Mouse (Mus musculus): ENCODE results near the gene Aoc3.
"Not testable (repeated sequence)": the region's sequence is repeated elsewhere in the genome, so short reads cannot be mapped to it uniquely, and the experiment has no call there.

The Aoc3 gene

GRCm38 (mm10) chr11:101327311-101327710 is 3.1 kb upstream of the Aoc3 start:
- DNase-seq (ENCODE audit: low read depth, low spot score) = no peak

- no peak for DNase-seq (ENCODE audit: low read depth, low spot score)
These were observed 1.3 kb upstream of the Aoc3 start for GRCm38 (mm10) chr11:101328941-101329635.

GRCm38 (mm10) chr11:101330961-101331360 is 556 bp downstream of the Aoc3 start:
- DNase-seq (ENCODE audit: low read depth, low spot score) = not testable (repeated sequence)

GRCm38 (mm10) chr11:101332537-101332936 is 2.1 kb downstream of the Aoc3 start:
- no peak for DNase-seq (ENCODE audit: low read depth, low spot score)

GRCm38 (mm10) chr11:101334023-101334422 is 3.6 kb downstream of the Aoc3 start:
- no peak for DNase-seq (ENCODE audit: low read depth, low spot score)

- DNase-seq (ENCODE audit: low read depth, low spot score) = no peak
These were observed 4.1 kb downstream of the Aoc3 start for GRCm38 (mm10) chr11:101334516-101334915.

GRCm38 (mm10) chr11:101335685-101336084 is 5.3 kb downstream of the Aoc3 start:
- DNase-seq (ENCODE audit: low read depth, low spot score) = peak; percentile 14

GRCm38 (mm10) chr11:101338123-101338760 is 7.8 kb downstream of the Aoc3 start:
- DNase-seq (ENCODE audit: low read depth, low spot score) = peak; percentile 26

GRCm38 (mm10) chr11:101347083-101347775 is 16.8 kb downstream of the Aoc3 start:
- no peak for DNase-seq (ENCODE audit: low read depth, low spot score)

- no peak for DNase-seq (ENCODE audit: low read depth, low spot score)
These were observed 18.4 kb downstream of the Aoc3 start for GRCm38 (mm10) chr11:101348774-101349173.

- no peak for DNase-seq (ENCODE audit: low read depth, low spot score)
These were observed 18.8 kb downstream of the Aoc3 start for GRCm38 (mm10) chr11:101349216-101349615.

GRCm38 (mm10) chr11:101351100-101351720 is 20.8 kb downstream of the Aoc3 start:
- no peak for DNase-seq (ENCODE audit: low read depth, low spot score)

GRCm38 (mm10) chr11:101351721-101352111 is 21.3 kb downstream of the Aoc3 start:
- no peak for DNase-seq (ENCODE audit: low read depth, low spot score)

GRCm38 (mm10) chr11:101353436-101353835 is 23.0 kb downstream of the Aoc3 start:
- no peak for DNase-seq (ENCODE audit: low read depth, low spot score)

- no peak for DNase-seq (ENCODE audit: low read depth, low spot score)
These were observed 24.1 kb downstream of the Aoc3 start for GRCm38 (mm10) chr11:101354438-101355010.

- DNase-seq (ENCODE audit: low read depth, low spot score) = no peak
These were observed 25.5 kb downstream of the Aoc3 start for GRCm38 (mm10) chr11:101355916-101356315.

- no peak for DNase-seq (ENCODE audit: low read depth, low spot score)
These were observed 27.2 kb downstream of the Aoc3 start for GRCm38 (mm10) chr11:101357505-101358182.

GRCm38 (mm10) chr11:101359776-101360175 is 29.4 kb downstream of the Aoc3 start:
- no peak for DNase-seq (ENCODE audit: low read depth, low spot score)

- no peak for DNase-seq (ENCODE audit: low read depth, low spot score)
These were observed 30.3 kb downstream of the Aoc3 start for GRCm38 (mm10) chr11:101360651-101361113.

- no peak for DNase-seq (ENCODE audit: low read depth, low spot score)
These were observed 34.1 kb downstream of the Aoc3 start for GRCm38 (mm10) chr11:101364531-101364931.

- no peak for DNase-seq (ENCODE audit: low read depth, low spot score)
These were observed 37.0 kb downstream of the Aoc3 start, which contains the start of gene G6pc for GRCm38 (mm10) chr11:101367326-101367935. G6pc (plus strand) TSS chr11:101367561.
